Mouse (Mus musculus) testis, postnatal 14 days (tissue): Measurements from ENCODE around the gene Dcun1d4.

Source experiments
- DNase-seq: peaks from one replicate; pipeline ENCODE4 v3.0.0; 2021; ENCODE audit warnings: low spot score

Gene Dcun1d4

DNA sequence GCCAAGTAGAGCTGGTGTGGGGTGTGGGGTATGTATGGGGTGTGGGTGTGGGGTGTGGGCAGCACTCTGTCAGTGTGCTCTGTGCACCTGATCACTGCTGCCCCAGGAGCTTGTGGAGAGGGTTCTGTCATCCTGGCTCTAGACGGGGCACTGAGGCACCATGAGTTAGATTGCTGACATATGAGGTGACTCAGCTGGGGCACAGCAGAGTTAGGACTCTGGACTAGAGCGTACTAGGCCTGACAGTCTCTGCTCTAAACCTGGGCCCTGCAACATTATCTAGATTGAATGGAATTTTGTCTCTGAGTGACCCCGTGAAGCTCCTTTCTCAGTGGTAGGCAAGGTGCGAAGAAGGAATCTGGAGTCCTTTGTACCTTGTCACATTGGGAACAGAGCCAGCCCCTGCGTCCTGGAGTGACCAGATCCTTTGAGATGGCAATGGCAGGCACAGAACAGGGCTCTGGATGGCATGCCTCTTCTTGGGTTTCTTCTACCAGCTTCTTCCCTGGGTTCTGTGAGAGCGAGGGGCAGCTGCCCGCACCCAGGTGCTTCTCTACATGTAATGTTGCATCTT lies 20.2 kb downstream of the Dcun1d4 start:
- DNase-seq = no peak

DNA sequence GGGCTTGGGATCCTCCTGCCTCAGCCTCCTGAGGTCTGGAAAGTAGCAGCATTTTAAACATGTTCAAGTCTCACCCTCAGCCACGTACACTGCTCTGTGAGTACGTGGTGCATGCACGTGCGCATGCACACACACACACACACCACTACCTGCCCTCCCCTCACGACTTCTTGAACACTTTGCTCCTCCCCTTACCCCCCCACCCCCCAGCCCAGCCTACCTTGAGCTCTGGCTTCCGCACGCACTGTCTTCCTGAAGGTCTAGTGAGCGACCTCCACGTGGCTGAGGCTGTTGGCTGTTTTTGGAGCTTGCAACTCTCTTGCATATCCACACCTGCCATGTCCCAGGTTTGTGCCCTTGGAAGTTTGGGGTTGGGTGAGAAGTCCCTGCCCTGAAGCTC lies 21.6 kb downstream of the Dcun1d4 start:
- no peak for DNase-seq

DNA sequence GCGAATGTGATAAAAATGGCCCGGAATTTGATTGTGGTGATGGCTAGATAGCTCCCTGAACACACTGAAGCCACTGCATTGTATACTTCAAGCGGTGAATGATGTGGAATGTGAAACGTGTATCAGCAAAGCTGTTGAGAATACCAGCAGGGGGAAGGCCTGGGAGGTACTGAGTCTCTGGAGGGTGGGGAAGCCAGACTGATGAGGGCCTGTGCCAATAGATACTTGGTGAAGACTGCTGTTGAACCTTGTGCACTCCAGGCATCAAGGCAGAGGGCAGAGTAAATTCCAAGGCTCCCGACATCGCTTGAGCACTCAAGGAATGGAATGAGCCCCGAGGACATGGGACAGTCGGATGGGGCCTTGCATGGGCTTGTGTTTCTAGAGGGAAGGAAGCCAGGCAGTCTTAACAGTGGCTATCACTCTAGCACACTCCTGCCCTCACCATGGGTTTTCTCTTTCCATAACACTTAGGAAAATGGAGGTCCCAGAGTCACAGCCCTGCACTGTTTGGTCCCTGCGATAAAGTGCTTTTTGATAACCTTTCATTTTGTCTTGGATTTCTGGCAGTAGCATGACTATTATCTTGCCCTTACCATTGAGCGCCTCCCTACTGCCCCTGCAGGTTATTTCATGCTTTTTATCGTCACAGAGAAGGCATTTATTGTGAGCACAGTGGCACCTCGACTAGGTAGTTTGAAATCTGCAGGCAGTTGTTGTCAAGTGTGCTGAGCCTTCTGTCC lies 22.4 kb downstream of the Dcun1d4 start:
- DNase-seq = no peak

DNA sequence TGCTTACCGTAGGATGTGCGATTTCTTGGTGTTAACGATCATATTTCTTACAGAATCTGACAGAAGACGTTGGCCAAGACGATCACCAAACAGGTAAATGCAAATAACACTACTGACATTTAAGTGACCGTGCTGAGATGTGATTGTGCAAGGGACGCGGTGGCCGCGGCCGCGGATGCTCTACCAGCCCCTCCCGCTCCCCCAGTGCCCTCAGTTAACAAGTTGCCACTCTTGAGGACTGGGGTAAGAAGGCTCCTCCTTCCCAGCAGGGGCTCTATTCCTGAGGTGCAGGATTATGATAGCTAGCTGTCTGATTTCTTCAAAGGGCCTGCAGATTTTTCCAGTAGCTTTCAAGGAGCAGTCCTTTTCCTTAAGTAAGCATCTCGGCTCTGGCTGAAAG lies 30.3 kb downstream of the Dcun1d4 start:
- no peak for DNase-seq

DNA sequence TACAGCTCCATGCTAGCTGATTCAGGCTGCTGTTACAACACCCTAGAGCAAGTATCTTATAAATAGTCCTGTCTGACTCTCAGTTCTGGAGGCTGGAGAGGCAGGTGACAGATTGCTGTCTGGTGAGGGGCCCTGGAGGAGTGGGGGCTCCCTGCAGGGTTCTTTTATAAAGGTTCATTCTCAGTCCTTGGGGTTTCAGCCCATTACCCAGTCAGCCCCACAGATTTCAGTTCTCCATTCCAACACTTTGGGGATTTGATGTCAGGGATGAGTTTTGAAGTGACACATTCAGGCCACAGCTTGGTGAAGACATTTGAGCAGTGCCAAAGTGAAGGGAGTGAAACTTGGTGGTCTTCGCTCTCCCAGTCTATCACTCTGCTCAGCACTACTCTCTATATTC lies 31.4 kb downstream of the Dcun1d4 start:
- no peak for DNase-seq

DNA sequence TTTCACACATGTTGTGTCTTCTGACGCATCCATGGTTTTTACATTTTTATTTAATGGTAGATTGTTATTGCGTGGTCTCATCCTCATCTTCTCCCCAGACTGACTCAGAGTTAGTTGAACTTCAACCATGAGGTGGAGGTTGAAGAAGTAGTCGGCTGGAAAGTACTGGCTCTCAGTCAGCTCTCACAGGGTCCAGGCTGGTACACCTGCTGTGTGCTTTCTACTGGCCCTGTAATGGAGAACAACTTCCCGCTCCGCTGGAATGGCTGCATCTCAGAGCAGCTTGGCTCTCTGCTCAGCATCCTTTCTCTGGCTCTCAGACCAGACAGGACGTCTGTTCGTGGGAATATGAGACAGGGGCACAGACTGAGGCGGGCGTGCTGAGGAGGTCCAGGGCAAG lies 31.9 kb downstream of the Dcun1d4 start:
- no peak for DNase-seq

DNA sequence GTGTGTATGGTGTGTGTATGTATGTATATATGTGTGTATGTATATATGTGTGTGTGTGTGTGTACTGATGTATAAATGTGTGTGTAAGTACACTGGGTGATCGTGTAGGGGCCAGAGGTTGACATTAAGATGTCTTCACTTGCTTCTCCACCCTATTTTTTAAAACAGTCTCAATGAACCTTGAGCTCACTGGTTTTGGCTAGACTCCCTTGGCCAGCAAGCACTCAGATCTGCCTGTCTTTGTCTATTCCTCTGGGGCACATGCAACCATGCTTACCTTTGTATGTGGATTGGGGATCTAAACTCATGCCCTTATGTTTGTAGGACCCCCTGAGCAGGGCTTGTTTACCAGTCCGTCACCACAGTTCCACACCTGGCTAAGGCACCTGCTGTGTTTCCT lies 33.4 kb downstream of the Dcun1d4 start:
- DNase-seq = no peak

DNA sequence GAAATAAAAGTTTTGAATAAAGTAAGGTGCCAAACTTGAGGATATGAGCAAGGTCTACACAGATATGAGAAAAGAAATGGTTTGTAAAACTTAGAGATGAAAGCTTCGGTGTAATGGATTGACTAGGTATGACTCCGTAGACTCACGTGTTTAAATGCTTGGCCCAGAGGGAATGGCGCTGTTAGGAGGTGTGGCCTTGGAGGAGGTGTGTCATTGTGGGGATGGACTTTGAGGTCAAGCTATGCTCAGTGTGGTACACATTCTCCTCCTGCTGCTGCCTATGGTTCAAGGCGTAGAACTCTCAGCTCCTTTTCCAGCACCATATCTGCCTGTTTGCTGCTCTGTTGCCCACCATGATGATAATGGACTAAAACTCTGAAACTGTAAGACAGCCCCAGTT lies 36.5 kb downstream of the Dcun1d4 start:
- no peak for DNase-seq

DNA sequence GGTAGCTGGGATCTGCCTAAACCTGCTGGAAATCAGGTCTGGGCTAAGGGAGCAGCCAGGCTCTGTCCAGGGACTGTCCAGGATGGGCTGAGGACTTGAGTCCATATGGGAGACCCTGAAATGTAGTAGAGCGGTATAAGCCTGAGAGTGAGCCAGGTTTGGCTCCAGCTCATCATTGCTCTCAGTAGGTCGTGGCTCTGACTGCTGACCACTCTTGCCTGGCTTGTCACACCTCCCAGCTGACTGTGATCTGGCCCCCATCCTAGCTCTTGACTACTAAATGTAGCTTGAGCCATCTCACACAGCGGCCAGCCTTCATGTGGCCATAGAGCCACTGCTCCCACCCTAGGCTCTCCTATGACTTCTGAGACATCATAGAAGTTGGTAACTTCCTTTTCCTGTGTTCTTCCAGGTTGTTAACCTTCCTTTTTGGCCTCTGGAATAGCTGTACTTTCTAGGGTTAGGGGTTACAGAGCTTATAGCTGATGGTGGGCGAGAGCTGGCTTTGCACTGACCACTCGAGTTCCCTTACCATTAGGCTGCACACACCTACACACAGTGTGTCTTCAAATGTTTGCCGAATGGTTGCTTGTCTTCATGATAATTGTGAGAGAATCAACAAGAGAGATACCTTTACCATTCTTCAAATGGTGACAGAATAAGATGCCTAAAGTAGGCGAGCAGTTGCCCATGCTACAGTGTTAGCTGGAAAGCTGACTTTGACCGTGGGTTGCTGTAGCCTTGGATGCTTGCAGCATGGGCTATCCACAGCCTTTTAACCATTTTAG lies 37.8 kb downstream of the Dcun1d4 start:
- no peak for DNase-seq

DNA sequence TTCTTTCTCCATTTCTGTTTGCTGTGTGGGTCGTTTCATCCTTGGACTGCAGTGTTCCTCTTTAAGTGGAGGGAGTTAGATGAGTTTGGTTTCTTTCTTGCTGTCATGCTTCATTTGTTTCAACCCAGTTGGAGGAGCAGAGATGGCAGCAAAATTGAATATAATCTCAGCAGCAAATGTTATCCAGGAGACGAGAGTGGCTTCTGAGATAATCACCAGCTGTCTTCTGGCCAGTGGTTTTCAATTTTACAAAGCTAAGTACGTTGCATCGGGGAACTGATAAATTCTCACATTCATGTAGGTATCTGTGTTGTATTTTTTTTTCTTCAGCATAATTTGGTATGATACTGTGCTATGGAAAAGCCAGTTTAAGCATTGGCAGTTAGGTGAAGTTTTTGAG lies 40.0 kb downstream of the Dcun1d4 start:
- DNase-seq = no peak

DNA sequence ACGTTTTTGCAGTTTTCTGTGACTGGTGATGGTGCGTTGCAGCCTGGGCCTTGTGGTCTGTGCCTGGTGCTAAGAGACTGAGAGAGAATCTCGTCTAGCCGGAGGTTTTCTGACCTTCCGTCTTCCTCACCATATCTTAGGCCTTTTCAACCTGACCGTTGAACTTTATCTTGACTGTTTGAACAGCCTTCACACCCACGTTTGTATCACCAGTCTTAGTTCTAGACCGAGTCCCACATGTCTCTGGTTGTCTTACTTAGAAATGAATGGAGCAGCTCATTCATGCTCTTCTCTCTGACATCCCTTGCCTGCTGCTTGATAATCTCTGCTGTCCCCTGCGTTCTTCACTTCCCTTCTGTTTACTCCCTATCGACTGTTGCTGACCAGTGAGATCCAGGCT lies 42.4 kb downstream of the Dcun1d4 start:
- no peak for DNase-seq

DNA sequence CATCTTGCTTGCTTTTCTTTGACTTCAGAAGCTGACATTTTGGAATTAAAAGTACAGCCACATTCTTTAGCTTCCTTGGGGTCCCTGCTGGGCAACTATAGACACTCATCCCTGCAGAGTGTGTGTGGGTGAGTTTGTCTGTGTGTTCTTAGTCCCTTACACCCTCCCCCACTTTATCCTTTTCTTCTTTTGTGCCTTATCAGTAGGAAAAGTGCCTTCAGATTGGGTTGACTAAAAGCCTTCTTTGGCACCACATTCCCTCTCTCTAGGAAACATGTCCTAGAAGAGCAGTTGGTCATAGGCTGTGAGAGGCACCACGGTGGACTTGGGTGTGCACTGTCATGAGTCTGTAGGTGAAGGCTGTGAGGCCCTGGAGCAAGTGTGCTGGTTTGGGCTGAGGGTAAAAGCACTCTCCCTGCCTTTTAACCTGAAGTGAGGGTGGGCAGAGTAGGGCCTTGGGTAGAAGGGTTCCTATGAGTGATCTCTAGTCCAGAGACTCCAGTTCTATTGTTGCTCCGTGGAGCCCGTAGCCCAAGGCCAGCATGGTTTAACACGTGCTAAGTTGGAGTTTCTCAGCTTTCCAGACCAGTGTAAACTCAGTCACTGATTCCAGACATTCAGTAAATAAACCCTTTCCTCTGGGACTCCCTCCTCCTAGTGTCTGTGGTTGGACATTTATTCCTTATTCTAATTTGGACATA lies 43.6 kb downstream of the Dcun1d4 start:
- DNase-seq = no peak

DNA sequence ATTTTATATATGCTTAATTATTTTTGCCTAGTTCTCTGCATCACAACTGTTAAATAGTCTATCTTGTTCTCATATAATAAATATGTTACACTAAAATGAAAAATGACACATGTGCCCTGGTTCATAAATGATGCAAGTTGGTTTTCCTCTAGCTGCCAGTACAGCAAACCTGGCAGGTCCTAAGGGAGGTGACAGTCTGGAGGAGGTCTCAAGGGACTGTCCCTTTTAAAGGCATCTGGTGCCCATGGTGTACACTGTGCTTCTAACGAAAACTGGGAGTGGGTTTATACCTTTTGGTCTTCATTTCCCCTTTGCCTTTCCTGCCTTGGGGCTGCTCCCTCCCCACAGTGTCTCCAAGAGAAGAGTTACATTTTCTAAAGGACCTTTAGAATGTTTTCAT lies 51.4 kb downstream of the Dcun1d4 start:
- DNase-seq = no peak

DNA sequence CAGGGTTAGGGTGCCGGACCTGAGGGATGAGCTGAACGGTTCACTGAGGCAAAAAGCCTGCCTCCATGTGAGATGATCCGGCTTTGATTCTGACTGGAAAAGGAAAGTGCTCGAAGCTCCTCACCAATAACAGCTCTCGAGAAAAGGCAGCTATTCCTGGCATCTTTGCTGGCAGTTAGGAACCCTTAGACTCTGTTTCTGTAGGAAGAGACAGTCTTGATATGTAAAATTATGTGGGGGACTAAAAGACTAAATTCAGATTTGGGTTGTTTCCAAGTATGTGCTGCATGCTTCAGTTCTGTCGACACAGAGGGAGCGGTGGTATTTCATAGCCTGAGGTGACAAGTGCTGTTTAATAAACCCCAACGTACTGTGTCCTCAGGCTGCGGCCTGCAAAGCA lies 52.1 kb downstream of the Dcun1d4 start:
- DNase-seq = no peak

DNA sequence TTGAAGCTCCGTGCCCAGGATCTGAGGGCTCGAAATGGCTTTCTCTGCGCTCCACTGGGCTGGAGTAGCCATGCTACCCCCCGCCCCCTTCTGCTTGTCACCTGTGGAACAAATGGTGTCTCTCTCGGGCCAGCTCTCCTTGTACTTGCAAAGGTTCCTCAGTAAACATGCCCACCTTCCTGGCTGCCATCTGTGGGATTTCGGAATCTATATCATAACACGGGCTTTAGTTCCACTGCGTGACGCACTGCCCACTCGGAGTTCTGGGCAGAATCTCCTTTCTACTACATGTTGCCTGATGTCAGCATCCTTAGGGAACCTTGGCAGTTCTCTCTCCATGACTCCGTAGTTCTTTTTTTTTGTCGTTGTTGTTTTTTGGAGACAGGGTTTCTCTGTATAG lies 56.9 kb downstream of the Dcun1d4 start:
- DNase-seq = no peak

DNA sequence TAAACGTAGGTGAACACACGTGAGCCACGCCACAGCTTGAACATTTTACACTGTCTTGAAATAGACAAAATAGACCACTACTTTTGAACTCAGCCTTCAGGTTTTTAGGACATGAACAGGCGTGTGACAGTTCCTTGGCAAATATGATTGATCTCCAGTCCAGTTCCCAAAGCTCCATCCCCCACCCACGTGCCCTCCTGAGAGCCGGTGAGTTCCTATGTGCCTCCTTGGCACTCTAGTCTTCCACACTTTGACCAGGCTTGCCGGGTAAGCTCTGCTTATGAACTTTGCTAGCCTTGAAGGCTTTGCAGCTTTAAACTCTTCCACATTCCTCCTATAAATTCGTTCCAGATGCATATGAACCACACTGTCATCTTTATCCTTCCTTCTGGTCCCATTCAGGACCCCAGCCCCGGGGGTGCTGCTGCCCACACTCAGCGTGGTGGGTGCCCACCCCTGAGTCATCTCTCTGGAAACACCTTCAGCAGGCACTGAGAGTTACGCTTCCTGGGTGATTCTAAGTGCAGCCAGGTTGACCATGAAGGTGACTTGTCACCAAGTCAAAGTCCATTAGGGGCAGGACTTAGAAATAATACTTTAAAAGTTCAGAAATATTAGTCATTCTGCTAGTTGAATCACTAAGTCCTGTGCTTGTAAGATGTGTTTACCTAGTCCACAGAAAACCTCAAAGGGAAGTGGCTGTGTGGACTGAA lies 57.9 kb downstream of the Dcun1d4 start:
- no peak for DNase-seq

DNA sequence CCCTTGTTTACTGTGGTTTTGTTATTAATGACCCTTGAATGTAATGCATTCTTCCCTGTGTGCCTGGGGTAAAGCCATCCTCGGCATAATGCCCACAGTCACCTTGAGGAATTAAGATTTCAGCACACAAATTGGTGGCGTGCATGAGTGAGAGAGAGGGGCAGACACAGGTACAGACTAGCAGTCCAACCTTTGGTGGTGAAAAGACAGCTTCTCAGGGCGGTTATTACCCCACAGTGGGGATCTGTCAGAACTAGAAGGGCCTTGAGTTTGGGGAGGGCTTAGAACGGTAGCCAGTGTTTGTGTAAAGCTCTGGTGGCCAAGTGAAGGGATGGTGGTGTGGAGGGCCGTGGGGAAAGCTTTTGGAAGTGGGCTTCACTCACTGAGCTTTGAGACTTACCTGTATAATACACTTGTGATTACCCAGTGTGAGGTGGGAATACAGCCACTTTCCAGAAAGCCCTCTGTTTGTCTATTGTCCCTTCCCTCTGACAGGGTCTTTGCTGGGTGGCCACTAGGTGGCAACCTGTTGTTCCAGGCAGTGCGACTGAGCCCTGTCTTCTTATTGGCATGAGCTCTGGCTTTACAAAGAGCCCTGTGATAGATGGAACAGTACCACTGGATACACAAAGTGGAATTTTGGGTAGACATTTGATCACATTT lies 59.2 kb downstream of the Dcun1d4 start:
- DNase-seq = peak; percentile 17

DNA sequence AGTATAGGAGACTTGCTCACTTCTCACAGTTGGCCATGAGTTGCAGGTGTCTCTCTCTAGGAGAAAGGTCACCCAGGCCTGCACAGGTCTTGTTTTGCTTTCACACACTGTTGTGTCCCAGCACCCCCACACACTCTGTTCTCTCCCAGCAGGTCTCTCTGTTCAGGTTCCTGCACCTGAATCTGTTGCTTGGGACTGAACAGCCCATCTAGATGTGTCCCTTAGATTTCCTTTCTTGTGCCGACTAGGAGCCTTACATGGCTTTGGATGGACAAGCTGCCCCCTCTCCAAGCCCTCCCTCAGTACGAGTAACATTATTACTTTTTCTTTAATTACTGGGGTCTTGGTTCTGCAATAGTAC lies 59.7 kb downstream of the Dcun1d4 start:
- DNase-seq = no peak

DNA sequence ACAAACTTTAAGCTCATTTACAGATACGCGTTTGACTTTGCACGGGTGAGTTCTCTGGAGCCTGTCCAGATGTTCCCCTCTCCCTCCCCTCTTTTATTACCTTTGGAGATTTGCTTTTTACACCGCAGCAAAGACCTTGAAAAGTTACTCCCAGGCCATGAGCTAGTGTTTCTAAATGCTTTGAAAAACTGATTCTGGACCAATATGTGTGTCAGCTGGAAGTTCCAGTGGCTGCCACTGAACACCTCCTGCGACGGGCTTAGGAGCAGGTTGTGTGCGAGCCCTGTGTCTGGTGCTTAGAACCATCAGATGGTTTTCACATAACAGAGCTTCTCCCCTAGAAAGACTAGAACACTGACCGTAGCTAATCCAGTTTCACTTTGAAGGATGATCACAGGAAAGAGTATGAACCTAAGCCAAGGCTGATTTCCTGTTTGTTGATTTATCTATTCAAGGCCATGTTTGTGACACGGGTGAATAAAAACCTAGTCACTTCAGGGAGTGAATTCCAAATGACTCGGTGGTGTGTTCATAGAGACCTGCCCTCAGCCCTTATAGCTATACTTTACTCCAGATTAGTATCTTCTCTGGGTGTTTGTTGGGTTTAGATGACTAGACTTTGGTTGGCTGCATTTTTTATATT lies 63.4 kb downstream of the Dcun1d4 start:
- DNase-seq = no peak

DNA sequence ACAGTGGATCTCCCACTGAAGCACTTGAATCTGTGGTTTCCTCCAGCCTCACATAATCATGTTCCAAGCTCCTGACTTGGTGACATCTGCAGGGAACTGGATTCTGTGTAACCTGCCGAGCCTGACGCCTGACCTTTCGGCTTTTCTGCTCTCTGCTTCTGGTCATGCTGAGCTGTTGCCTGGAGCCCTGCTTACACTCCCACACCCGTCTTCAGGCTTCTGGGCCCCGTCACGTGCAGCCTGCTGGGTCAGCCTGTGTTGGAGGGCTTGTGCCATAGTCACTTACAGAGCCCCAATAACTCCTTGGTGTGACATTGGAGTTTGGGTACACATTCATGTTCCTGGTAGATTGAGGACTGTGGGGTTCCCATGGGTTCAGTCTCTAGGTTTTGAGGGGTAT lies 64.8 kb downstream of the Dcun1d4 start:
- no peak for DNase-seq

DNA sequence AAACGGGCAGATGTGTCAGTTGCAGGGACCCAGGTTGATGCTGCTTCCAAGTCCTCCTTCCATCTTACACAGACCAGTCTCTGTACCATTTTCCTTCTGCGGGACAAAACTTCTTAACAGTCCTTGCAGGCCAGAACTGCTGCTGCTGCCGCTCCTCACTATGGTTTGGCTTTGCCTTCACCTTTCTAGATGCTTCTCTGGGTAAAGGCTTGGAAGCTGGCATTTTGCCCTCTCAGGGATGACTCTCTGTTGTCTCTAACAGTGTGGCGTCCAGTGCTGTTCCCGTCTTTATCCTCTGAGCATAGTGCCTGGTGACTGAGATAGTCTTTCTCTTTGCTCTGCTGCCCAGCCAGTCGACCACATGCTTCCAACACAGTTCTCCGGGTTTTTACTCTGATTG lies 66.5 kb downstream of the Dcun1d4 start:
- no peak for DNase-seq
